Mouse (Mus musculus) MEL (cell line): ENCODE measurements at regions not wholly inside any gene's neighbourhood (a gene's known extent, or its start where the extent isn't known, plus 50 kb on each side); places are given as distances from the start of the nearest gene placed in this dataset.

Experiments used
- DNase-seq: peaks from one replicate; pipeline ENCODE4 v3.0.0; 2011; ENCODE audit warnings: low read depth, low spot score
- H3K27ac ChIP-seq: 2 replicates; pipeline ENCODE4 v1.5.1; 2012; ENCODE audit warnings: low read depth, mild to moderate bottlenecking, control low read depth, low read length, moderate library complexity; ENCODE audit not compliant: control insufficient read depth
- H3K27me3 ChIP-seq, 2 experiments: fragments of 150-350 bp in 1 of 2; sonication (generic) in 1 of 2; 2 replicates each; pipeline ENCODE4 v1.6.1; 2012; ENCODE audit warnings: low read length in 2 of 2, mild to moderate bottlenecking in 2 of 2, improper control_type of control experiment in 1 of 2, moderate library complexity in 1 of 2; ENCODE audit not compliant: insufficient read depth in 2 of 2, control insufficient read depth in 1 of 2
- H3K36me3 ChIP-seq, 2 experiments: 2 replicates each; pipeline ENCODE4 v1.6.1; 2012 to 2014; ENCODE audit warnings: low read length in 2 of 2, improper control_type of control experiment in 1 of 2, inconsistent platforms in 1 of 2, mild to moderate bottlenecking in 1 of 2; ENCODE audit not compliant: insufficient read depth in 2 of 2, control insufficient read depth in 1 of 2
- H3K4me1 ChIP-seq, 2 experiments: fragments of 150-350 bp in 1 of 2; sonication (generic) in 1 of 2; 2 replicates each; pipeline ENCODE4 v1.6.1; 2012; ENCODE audit warnings: low read length in 2 of 2, improper control_type of control experiment in 1 of 2, mild to moderate bottlenecking in 1 of 2; ENCODE audit not compliant: insufficient read depth in 2 of 2, control insufficient read depth in 1 of 2
- H3K4me3 ChIP-seq, 2 experiments: fragments of 150-350 bp in 1 of 2; sonication (generic) in 1 of 2; 2 replicates each; pipeline ENCODE4 v1.5.1; 2012; ENCODE audit warnings: low read depth in 2 of 2, low read length in 2 of 2, mild to moderate bottlenecking in 2 of 2, moderate library complexity in 2 of 2, control low read depth in 1 of 2, improper control_type of control experiment in 1 of 2; ENCODE audit not compliant: control insufficient read depth in 1 of 2, insufficient read depth in 1 of 2
- H3K79me2 ChIP-seq: 2 replicates; pipeline ENCODE4 v1.6.1; 2012; ENCODE audit warnings: mild to moderate bottlenecking, low read length, moderate library complexity; ENCODE audit not compliant: control insufficient read depth, poor library complexity, insufficient read depth
- H3K9ac ChIP-seq: 2 replicates; pipeline ENCODE4 v1.6.1; 2012; ENCODE audit warnings: low read depth, mild to moderate bottlenecking, control low read depth, low read length, moderate library complexity; ENCODE audit not compliant: control insufficient read depth, poor library complexity, severe bottlenecking
- H3K9me3 ChIP-seq: fragments of 150-350 bp; sonication (generic); replicated peaks from 2 replicates; pipeline ENCODE4 v1.6.1; 2012; ENCODE audit warnings: mild to moderate bottlenecking, low read length, improper control_type of control experiment, moderate library complexity; ENCODE audit not compliant: insufficient read depth
- BHLHE40 ChIP-seq: IDR thresholded peaks from 2 replicates; pipeline ENCODE4 v1.6.1; 2012; ENCODE audit warnings: low read depth, mild to moderate bottlenecking, inconsistent platforms, low read length, improper control_type of control experiment, borderline replicate concordance
- CHD1 ChIP-seq: IDR thresholded peaks from 2 replicates; pipeline ENCODE4 v1.6.1; 2012; ENCODE audit warnings: low read depth, mild to moderate bottlenecking, inconsistent platforms, low read length, improper control_type of control experiment
- CHD2 ChIP-seq: IDR thresholded peaks from 2 replicates; pipeline ENCODE4 v1.6.1; 2011; ENCODE audit warnings: low read length, improper control_type of control experiment
- CTCF ChIP-seq, 3 experiments: IDR thresholded peaks in 2 of 3; conservative IDR thresholded peaks in 1 of 3; 2 replicates each; pipeline ENCODE4 v1.5.1; 2011 to 2012; ENCODE audit warnings: low read length in 3 of 3, low read depth in 2 of 3, mild to moderate bottlenecking in 2 of 3, improper control_type of control experiment in 1 of 3, inconsistent platforms in 1 of 3, mixed read lengths in 1 of 3, moderate library complexity in 1 of 3; ENCODE audit not compliant: control insufficient read depth in 1 of 3, insufficient read depth in 1 of 3, poor library complexity in 1 of 3, severe bottlenecking in 1 of 3
- E2F4 ChIP-seq: IDR thresholded peaks from 2 replicates; pipeline ENCODE4 v1.6.1; 2011; ENCODE audit warnings: low read depth, low read length, improper control_type of control experiment, borderline replicate concordance
- ETS1 ChIP-seq: IDR thresholded peaks from 2 replicates; pipeline ENCODE4 v1.6.1; 2012; ENCODE audit warnings: low read depth, mild to moderate bottlenecking, inconsistent platforms, low read length, improper control_type of control experiment, moderate library complexity
- GABPA ChIP-seq: IDR thresholded peaks from 2 replicates; pipeline ENCODE4 v1.6.1; 2012; ENCODE audit warnings: low read depth, mild to moderate bottlenecking, inconsistent platforms, low read length, improper control_type of control experiment, moderate library complexity
- HCFC1 ChIP-seq: IDR thresholded peaks from 2 replicates; pipeline ENCODE4 v1.6.1; 2012; ENCODE audit warnings: low read depth, mild to moderate bottlenecking, inconsistent platforms, low read length, improper control_type of control experiment, moderate library complexity
- JUND ChIP-seq: IDR thresholded peaks from 2 replicates; pipeline ENCODE4 v1.6.1; 2011; ENCODE audit warnings: low read depth, mild to moderate bottlenecking, improper control_type of control experiment, low read length
- MAX ChIP-seq: IDR thresholded peaks from 2 replicates; pipeline ENCODE4 v1.6.1; 2011; ENCODE audit warnings: low read length, improper control_type of control experiment
- MAZ ChIP-seq: IDR thresholded peaks from 2 replicates; pipeline ENCODE4 v1.6.1; 2012; ENCODE audit warnings: low read depth, mild to moderate bottlenecking, inconsistent platforms, low read length, improper control_type of control experiment
- NELFE ChIP-seq: IDR thresholded peaks from 2 replicates; pipeline ENCODE4 v1.6.1; 2011; ENCODE audit warnings: low read depth, low read length, improper control_type of control experiment
- NRF1 ChIP-seq: IDR thresholded peaks from 2 replicates; pipeline ENCODE4 v1.6.1; 2014; ENCODE audit warnings: low read depth, mild to moderate bottlenecking, inconsistent platforms, low read length, improper control_type of control experiment, moderate library complexity; ENCODE audit not compliant: poor library complexity, insufficient read depth, severe bottlenecking
- POLR2AphosphoS5 ChIP-seq: IDR thresholded peaks from 2 replicates; pipeline ENCODE4 v1.6.1; 2012; ENCODE audit warnings: low read depth, borderline replicate concordance, mild to moderate bottlenecking, inconsistent platforms, low read length, moderate library complexity, mixed read lengths
- RAD21 ChIP-seq: IDR thresholded peaks from 2 replicates; pipeline ENCODE4 v1.6.1; 2011; ENCODE audit warnings: mild to moderate bottlenecking, low read depth, low read length, improper control_type of control experiment
- SIN3A ChIP-seq: IDR thresholded peaks from 2 replicates; pipeline ENCODE4 v1.6.1; 2012; ENCODE audit warnings: low read length, improper control_type of control experiment, inconsistent platforms
- SMC3 ChIP-seq: IDR thresholded peaks from 2 replicates; pipeline ENCODE4 v1.6.1; 2011; ENCODE audit warnings: low read depth, low read length, improper control_type of control experiment
- TBP ChIP-seq: IDR thresholded peaks from 2 replicates; pipeline ENCODE4 v1.8.0; 2011; ENCODE audit warnings: low read depth, low read length, improper control_type of control experiment
- TCF12 ChIP-seq: IDR thresholded peaks from 2 replicates; pipeline ENCODE4 v1.6.1; 2014; ENCODE audit warnings: low read depth, mild to moderate bottlenecking, inconsistent platforms, low read length, improper control_type of control experiment, moderate library complexity
- UBTF ChIP-seq: IDR thresholded peaks from 2 replicates; pipeline ENCODE4 v1.6.1; 2012; ENCODE audit warnings: low read depth, mild to moderate bottlenecking, inconsistent platforms, low read length, improper control_type of control experiment, moderate library complexity, borderline replicate concordance; ENCODE audit not compliant: insufficient read depth
- USF1 ChIP-seq: IDR thresholded peaks from 2 replicates; pipeline ENCODE4 v1.6.1; 2014; ENCODE audit warnings: low read depth, mild to moderate bottlenecking, inconsistent platforms, low read length, improper control_type of control experiment, moderate library complexity
- USF2 ChIP-seq, 2 experiments: IDR thresholded peaks; 2 replicates each; pipeline ENCODE4 v1.6.1; 2011 to 2012; ENCODE audit warnings: improper control_type of control experiment in 2 of 2, low read length in 2 of 2, borderline replicate concordance in 1 of 2, inconsistent platforms in 1 of 2, low read depth in 1 of 2, mild to moderate bottlenecking in 1 of 2; ENCODE audit not compliant: insufficient read depth in 1 of 2
- ZC3H11A ChIP-seq: IDR thresholded peaks from 2 replicates; pipeline ENCODE4 v1.6.1; 2012; ENCODE audit warnings: low read depth, mild to moderate bottlenecking, inconsistent platforms, low read length, improper control_type of control experiment
- ZKSCAN1 ChIP-seq: IDR thresholded peaks from 2 replicates; pipeline ENCODE4 v1.6.1; 2012; ENCODE audit warnings: low read depth, mild to moderate bottlenecking, inconsistent platforms, low read length, improper control_type of control experiment, moderate library complexity
- ZMIZ1 ChIP-seq: IDR thresholded peaks from 2 replicates; pipeline ENCODE4 v1.6.1; 2012; ENCODE audit warnings: low read depth, mild to moderate bottlenecking, inconsistent platforms, low read length, improper control_type of control experiment, moderate library complexity
- ZNF384 ChIP-seq: IDR thresholded peaks from 2 replicates; pipeline ENCODE4 v1.6.1; 2012; ENCODE audit warnings: low read depth, mild to moderate bottlenecking, inconsistent platforms, low read length, improper control_type of control experiment

DNA sequence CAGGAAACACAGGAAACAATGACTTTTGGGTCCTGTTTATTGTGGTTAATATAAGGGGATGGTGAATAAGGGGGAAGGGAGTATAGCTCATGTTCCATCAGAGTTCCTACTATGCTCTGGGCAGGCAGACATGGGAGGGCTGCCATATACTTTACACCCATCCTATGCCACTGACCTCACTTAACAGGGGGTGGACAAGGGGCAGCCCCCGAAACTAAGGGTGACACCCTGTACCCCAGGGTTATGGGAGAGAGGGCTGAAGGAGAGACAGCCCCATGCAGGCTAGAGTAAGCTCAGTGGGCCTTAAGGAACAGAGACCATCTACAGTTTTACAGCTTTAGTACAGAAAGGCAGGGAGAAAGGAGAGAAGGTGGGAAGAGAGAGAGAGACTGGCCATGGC lies 352.3 kb upstream of the Cntn5 start:
- Histone ChIP-seq H3K27ac (no peak overlapping the region), H3K27me3 (no peaks in the 10 kb centered on the region; a peak in 1 of 4 replicates), H3K9me3 (no peaks in the 10 kb centered on the region), H3K4me1 (no peaks in the 10 kb centered on the region), H3K79me2 (no peaks in the 10 kb centered on the region), H3K4me3 (no peak overlapping the region), H3K36me3 (no peaks in the 10 kb centered on the region), H3K9ac (no peak overlapping the region)
- TF ChIP-seq CHD1, result no peak
- no peak for TF ChIP-seq ZNF384
- no peak for TF ChIP-seq SIN3A
- TF ChIP-seq HCFC1, result no peak
- no peak for TF ChIP-seq UBTF
- TF ChIP-seq CHD2, result no peak
- TF ChIP-seq TBP, result no peak
- TF ChIP-seq ZC3H11A, result no peak
- TF ChIP-seq CTCF (IDR thresholded peaks at IDR 0.05 in 2 of 3, conservative IDR thresholded peaks at IDR 0.05 in 1 of 3; ENCODE audit: control insufficient read depth in 1 of 3, insufficient read depth in 1 of 3, low read depth in 2 of 3, low read length in 3 of 3, poor library complexity in 1 of 3, severe bottlenecking in 1 of 3), result no peak
- no peak for TF ChIP-seq USF2 (IDR thresholded peaks at IDR 0.05; ENCODE audit: borderline replicate concordance in 1 of 2, insufficient read depth in 1 of 2, low read depth in 1 of 2, low read length in 2 of 2)
- TF ChIP-seq BHLHE40, result no peak
- no peak for TF ChIP-seq NRF1
- no peak for TF ChIP-seq POLR2AphosphoS5
- TF ChIP-seq ZKSCAN1, result no peak
- no peak for TF ChIP-seq NELFE
- TF ChIP-seq USF1, result no peak
- TF ChIP-seq JUND, result no peak
- TF ChIP-seq SMC3, result no peak
- DNase-seq, result no peak

DNA sequence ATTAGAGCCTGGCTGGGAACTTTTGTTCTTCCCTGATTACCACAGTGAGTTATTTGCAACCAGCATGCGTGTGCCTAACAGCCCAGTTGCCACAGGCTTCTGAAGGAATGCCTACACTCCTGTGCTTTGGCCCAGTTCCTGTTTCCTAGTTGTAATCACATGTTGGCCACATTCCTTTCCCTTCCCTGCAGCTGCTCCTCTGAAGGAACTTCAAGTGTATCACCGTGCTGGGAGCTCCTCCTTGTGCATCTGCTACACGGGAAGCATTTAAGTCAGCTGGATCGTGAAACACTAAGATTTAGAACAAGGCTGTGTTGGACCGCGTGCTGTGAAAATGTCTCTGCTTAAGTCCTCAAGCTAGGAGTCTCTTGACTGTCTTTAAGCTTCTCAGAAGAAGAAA lies 302.3 kb upstream of the Cntn5 start:
- H3K4me1 ChIP-seq, result no peaks in the 10 kb centered on the region
- H3K4me3 ChIP-seq, result no peak overlapping the region
- TF ChIP-seq NELFE, result no peak
- no peak for TF ChIP-seq UBTF
- TF ChIP-seq ZMIZ1, result no peak
- no peak for TF ChIP-seq BHLHE40
- no peak for TF ChIP-seq USF1
- TF ChIP-seq JUND, result no peak
- TF ChIP-seq GABPA, result no peak
- TF ChIP-seq ZKSCAN1, result no peak
- TF ChIP-seq TCF12, result no peak
- TF ChIP-seq MAZ, result no peak
- TF ChIP-seq ZNF384, result no peak
- TF ChIP-seq RAD21, result no peak
- no peak for TF ChIP-seq MAX
- no peak for TF ChIP-seq ETS1
- TF ChIP-seq TBP, result no peak
- no peak for TF ChIP-seq POLR2AphosphoS5
- TF ChIP-seq CTCF (IDR thresholded peaks at IDR 0.05 in 2 of 3, conservative IDR thresholded peaks at IDR 0.05 in 1 of 3; ENCODE audit: control insufficient read depth in 1 of 3, insufficient read depth in 1 of 3, low read depth in 2 of 3, low read length in 3 of 3, poor library complexity in 1 of 3, severe bottlenecking in 1 of 3), result no peak
- TF ChIP-seq E2F4, result no peak
- TF ChIP-seq SMC3, result no peak
- H3K27ac ChIP-seq, result no peak overlapping the region
- H3K9ac ChIP-seq, result no peak overlapping the region
- no peaks in the 10 kb centered on the region for H3K9me3 ChIP-seq
- H3K36me3 ChIP-seq, result no peaks in the 10 kb centered on the region
- H3K27me3 ChIP-seq, result no peaks in the 10 kb centered on the region
- no peak for DNase-seq
- H3K79me2 ChIP-seq, result no peaks in the 10 kb centered on the region
